Mouse (Mus musculus): ENCODE data around the gene Coro7. TPM values are rescaled to one million over a fixed set of nuclear protein-coding genes. Genes with fewer than 3 reads are reported as not detected.

Coro7 gene
- polyA plus RNA-seq, 1 experiment from 2014 or later, result 13.5 TPM

DNA sequence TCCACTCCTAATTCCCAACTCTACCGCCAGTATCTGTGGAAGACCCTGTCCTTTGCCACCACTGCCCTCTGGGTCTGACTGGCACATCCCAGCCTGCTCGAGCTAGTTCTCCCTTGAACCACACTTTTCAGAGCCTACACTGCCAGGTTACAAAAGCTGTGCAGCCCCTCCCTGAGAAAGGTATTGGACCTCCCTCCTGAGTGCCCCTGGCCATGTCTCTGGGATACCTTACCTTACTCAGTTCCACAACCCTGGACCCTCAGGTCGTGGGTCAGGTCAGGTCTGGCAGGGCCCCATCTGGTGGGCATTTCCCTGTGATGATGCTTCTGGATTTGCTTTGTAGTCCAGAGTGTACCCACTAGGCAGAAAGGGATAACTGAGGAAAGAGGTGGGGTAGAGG is 80.0 kb downstream of the Coro7 start:
- peaks cover 16% of the 10 kb centered on the region for H3K27me3 ChIP-seq (ENCODE audit: control insufficient read depth, insufficient read depth, low read depth, low read length)
- H3K36me3 ChIP-seq (ENCODE audit: control insufficient read depth, insufficient read depth), result no peaks in the 10 kb centered on the region
- H3K9me3 ChIP-seq (replicated peaks; ENCODE audit: control insufficient read depth, low read length), result no peaks in the 10 kb centered on the region
- no peak overlapping the region for H3K4me3 ChIP-seq (ENCODE audit: low read depth, low read length)
- whole genome bisulfite sequencing (ENCODE audit: insufficient replicate concordance), result 51% methylated on average over 3 of the region's 3 CpGs
- no peak overlapping the region for H3K4me2 ChIP-seq (ENCODE audit: low read depth, low read length)
- H3K4me1 ChIP-seq (ENCODE audit: control insufficient read depth, low read depth, low read length), result peaks cover 11% of the 10 kb centered on the region
- no peak overlapping the region for H3K27ac ChIP-seq (ENCODE audit: low read length)
- no peak overlapping the region for H3K9ac ChIP-seq (ENCODE audit: low read depth, low read length)
- no peak for ATAC-seq (ENCODE audit: low read depth)

DNA sequence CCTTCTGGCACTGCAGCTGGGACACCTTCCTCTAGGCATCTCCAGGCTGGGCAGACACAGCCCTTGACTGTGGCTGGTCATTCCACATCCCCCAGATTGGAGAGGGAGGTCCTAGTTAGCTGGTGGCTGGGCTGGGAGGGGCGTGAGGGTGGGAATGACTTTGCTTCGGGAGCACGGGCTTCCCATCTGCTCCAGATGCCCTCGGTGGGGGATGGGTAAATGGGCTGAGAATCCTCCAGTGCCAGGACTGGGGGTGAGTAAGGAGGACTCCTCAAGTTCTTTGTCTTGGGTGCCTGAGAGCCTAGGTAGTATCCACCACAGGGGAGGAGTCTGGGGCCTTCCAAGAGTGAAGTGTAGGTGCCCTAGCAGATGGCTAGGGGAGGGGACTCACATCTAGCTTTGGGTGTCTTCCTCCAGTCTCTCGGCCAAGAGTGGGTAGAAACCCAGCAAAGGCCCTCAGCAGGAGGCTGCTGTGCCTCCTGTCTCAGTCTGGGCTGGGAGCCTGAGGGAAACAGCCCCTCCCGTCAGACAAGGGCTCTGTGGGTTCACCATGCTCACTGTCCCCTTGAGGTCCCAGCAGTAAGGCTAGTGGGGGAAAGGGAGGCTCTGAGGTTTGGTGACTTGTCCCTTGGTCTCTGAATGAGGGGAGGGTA is 80.6 kb downstream of the Coro7 start:
- Histone ChIP-seq H3K9me3 (replicated peaks; ENCODE audit: control insufficient read depth, low read length) (no peaks in the 10 kb centered on the region), H3K4me3 (ENCODE audit: low read depth, low read length) (no peak overlapping the region), H3K36me3 (ENCODE audit: control insufficient read depth, insufficient read depth) (no peaks in the 10 kb centered on the region), H3K4me2 (ENCODE audit: low read depth, low read length) (no peak overlapping the region), H3K9ac (ENCODE audit: low read depth, low read length) (no peak overlapping the region), H3K27ac (ENCODE audit: low read length) (no peak overlapping the region), H3K27me3 (ENCODE audit: control insufficient read depth, insufficient read depth, low read depth, low read length) (peaks cover 22% of the 10 kb centered on the region), H3K4me1 (ENCODE audit: control insufficient read depth, low read depth, low read length) (peaks cover 10% of the 10 kb centered on the region)
- ATAC-seq (ENCODE audit: low read depth), result no peak
- 44% methylated on average over 6 of the region's 6 CpGs for WGBS (ENCODE audit: insufficient replicate concordance)

DNA sequence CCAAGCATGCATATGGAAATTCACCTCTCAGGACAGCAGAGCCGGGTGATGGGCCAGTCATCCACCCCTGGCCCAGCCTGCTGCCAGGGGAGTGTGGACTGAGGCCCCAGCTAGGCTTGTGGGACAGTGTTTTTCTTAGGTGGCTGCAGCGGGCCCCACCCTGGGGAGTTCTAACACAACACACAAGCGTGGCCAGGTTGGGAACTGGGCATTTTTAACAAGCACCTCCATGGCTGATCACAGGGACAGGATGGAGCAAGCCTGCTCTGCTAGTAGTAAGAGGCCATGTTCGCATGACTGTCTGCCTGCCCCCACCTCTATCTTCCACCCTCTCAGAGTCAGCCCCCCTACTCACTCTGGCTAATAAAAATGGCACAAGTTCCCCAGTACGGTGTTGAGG is 81.5 kb downstream of the Coro7 start:
- Histone ChIP-seq H3K27me3 (ENCODE audit: control insufficient read depth, insufficient read depth, low read depth, low read length) (peaks cover 31% of the 10 kb centered on the region), H3K36me3 (ENCODE audit: control insufficient read depth, insufficient read depth) (no peaks in the 10 kb centered on the region), H3K4me3 (ENCODE audit: low read depth, low read length) (no peak overlapping the region), H3K4me2 (ENCODE audit: low read depth, low read length) (no peak overlapping the region), H3K27ac (ENCODE audit: low read length) (no peak overlapping the region), H3K4me1 (ENCODE audit: control insufficient read depth, low read depth, low read length) (peaks cover 10% of the 10 kb centered on the region), H3K9me3 (replicated peaks; ENCODE audit: control insufficient read depth, low read length) (no peaks in the 10 kb centered on the region), H3K9ac (ENCODE audit: low read depth, low read length) (no peak overlapping the region)
- 67% methylated on average over 5 of the region's 5 CpGs for WGBS (ENCODE audit: insufficient replicate concordance)
- ATAC-seq (ENCODE audit: low read depth), result no peak

GRCm38 (mm10) chr16:4597296-4597695 is 82.3 kb downstream of the Coro7 start:
- H3K9me3 ChIP-seq (replicated peaks; ENCODE audit: control insufficient read depth, low read length), result no peaks in the 10 kb centered on the region
- no peak overlapping the region for H3K27ac ChIP-seq (ENCODE audit: low read length)
- no peak overlapping the region for H3K4me2 ChIP-seq (ENCODE audit: low read depth, low read length)
- H3K36me3 ChIP-seq (ENCODE audit: control insufficient read depth, insufficient read depth), result no peaks in the 10 kb centered on the region
- 49% methylated on average over 6 of the region's 7 CpGs for WGBS (ENCODE audit: insufficient replicate concordance)
- ATAC-seq (ENCODE audit: low read depth), result no peak
- H3K9ac ChIP-seq (ENCODE audit: low read depth, low read length), result no peak overlapping the region
- H3K27me3 ChIP-seq (ENCODE audit: control insufficient read depth, insufficient read depth, low read depth, low read length), result peaks cover 39% of the 10 kb centered on the region
- peaks cover 10% of the 10 kb centered on the region for H3K4me1 ChIP-seq (ENCODE audit: control insufficient read depth, low read depth, low read length)
- no peak overlapping the region for H3K4me3 ChIP-seq (ENCODE audit: low read depth, low read length)

DNA sequence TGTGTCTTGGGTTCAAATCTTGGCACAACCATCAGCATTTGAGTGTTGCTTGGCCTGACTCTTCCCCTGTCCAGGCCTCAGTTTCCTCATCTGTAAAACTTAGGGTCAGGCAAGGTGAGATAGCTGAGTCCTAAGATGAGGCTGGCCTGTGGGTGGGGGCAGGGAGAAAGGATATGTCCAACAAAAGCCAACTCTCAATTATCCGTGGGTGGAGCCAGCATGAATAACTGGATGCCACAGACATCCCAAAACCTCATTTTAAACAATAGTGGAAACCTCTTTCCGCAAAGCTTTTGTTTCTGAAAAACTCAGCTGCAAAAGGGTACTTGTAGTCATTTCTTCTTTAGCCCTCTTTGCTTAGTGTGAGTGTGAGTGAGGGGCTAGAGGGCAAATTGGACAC is 82.7 kb downstream of the Coro7 start:
- Histone ChIP-seq H3K36me3 (ENCODE audit: control insufficient read depth, insufficient read depth) (no peaks in the 10 kb centered on the region), H3K4me2 (ENCODE audit: low read depth, low read length) (no peak overlapping the region), H3K4me3 (ENCODE audit: low read depth, low read length) (no peak overlapping the region), H3K27me3 (ENCODE audit: control insufficient read depth, insufficient read depth, low read depth, low read length) (peaks cover 40% of the 10 kb centered on the region), H3K27ac (ENCODE audit: low read length) (no peak overlapping the region), H3K9me3 (replicated peaks; ENCODE audit: control insufficient read depth, low read length) (no peaks in the 10 kb centered on the region), H3K9ac (ENCODE audit: low read depth, low read length) (no peak overlapping the region), H3K4me1 (ENCODE audit: control insufficient read depth, low read depth, low read length) (peaks cover 5% of the 10 kb centered on the region)
- no peak for ATAC-seq (ENCODE audit: low read depth)
- 57% methylated on average over 2 of the region's 2 CpGs for WGBS (ENCODE audit: insufficient replicate concordance)

GRCm38 (mm10) chr16:4596141-4596728 is 83.3 kb downstream of the Coro7 start:
- Histone ChIP-seq H3K27ac (ENCODE audit: low read length) (no peak overlapping the region), H3K27me3 (ENCODE audit: control insufficient read depth, insufficient read depth, low read depth, low read length) (peaks cover 40% of the 10 kb centered on the region), H3K9ac (ENCODE audit: low read depth, low read length) (no peak overlapping the region), H3K9me3 (replicated peaks; ENCODE audit: control insufficient read depth, low read length) (no peaks in the 10 kb centered on the region), H3K4me3 (ENCODE audit: low read depth, low read length) (no peak overlapping the region), H3K4me1 (ENCODE audit: control insufficient read depth, low read depth, low read length) (peaks cover 3% of the 10 kb centered on the region), H3K4me2 (ENCODE audit: low read depth, low read length) (peak overlapping the region; percentile 60; the same call in 1 of the 2 replicates), H3K36me3 (ENCODE audit: control insufficient read depth, insufficient read depth) (no peaks in the 10 kb centered on the region)
- whole genome bisulfite sequencing (ENCODE audit: insufficient replicate concordance), result 38% methylated on average over 3 of the region's 3 CpGs
- ATAC-seq (ENCODE audit: low read depth), result no peak

DNA sequence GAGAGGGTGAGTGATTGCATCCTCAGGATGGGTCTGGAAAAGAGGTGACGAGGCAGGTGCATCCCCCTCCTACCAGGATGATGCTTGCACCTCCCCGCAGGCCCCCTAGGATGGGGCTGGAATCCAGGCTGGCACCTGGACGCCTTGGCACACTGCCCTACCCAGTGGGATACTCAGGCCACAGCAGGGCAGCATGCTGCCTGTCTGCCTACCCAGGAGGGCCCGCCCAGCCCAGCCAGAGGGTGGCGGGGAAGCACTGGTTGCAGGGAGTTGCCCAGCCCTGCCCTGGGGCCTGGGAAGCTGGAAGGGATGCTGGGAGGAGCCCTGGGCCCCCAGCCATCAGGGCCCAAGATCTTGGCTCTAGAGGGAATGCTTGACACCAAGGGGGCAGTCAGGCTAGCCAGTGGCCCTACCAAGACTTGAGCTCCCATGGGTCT is 84.0 kb downstream of the Coro7 start:
- H3K9ac ChIP-seq (ENCODE audit: low read depth, low read length), result no peak overlapping the region
- 38% methylated on average over 5 of the region's 5 CpGs for WGBS (ENCODE audit: insufficient replicate concordance)
- peaks cover 40% of the 10 kb centered on the region for H3K27me3 ChIP-seq (ENCODE audit: control insufficient read depth, insufficient read depth, low read depth, low read length)
- peak overlapping the region; percentile 63 for H3K4me3 ChIP-seq (ENCODE audit: low read depth, low read length)
- no peak for ATAC-seq (ENCODE audit: low read depth)
- no peak overlapping the region for H3K27ac ChIP-seq (ENCODE audit: low read length)
- H3K9me3 ChIP-seq (replicated peaks; ENCODE audit: control insufficient read depth, low read length), result no peaks in the 10 kb centered on the region
- H3K4me2 ChIP-seq (ENCODE audit: low read depth, low read length), result peak overlapping the region; percentile 60
- peaks cover 3% of the 10 kb centered on the region for H3K4me1 ChIP-seq (ENCODE audit: control insufficient read depth, low read depth, low read length)
- no peaks in the 10 kb centered on the region for H3K36me3 ChIP-seq (ENCODE audit: control insufficient read depth, insufficient read depth)

GRCm38 (mm10) chr16:4594814-4595526 is 84.6 kb downstream of the Coro7 start:
- peak overlapping the region; percentile 60 for H3K4me2 ChIP-seq (ENCODE audit: low read depth, low read length)
- H3K4me1 ChIP-seq (ENCODE audit: control insufficient read depth, low read depth, low read length), result peaks cover 3% of the 10 kb centered on the region
- peak overlapping the region; percentile 64 for H3K9ac ChIP-seq (ENCODE audit: low read depth, low read length)
- WGBS (ENCODE audit: insufficient replicate concordance), result 1% methylated on average over 43 of the region's 52 CpGs
- H3K27ac ChIP-seq (ENCODE audit: low read length), result 0 out of 2 replicates have a peak overlapping the region, but pooled peaks have one; percentile 33
- H3K9me3 ChIP-seq (replicated peaks; ENCODE audit: control insufficient read depth, low read length), result no peaks in the 10 kb centered on the region
- H3K4me3 ChIP-seq (ENCODE audit: low read depth, low read length), result peak overlapping the region; percentile 63
- peaks cover 40% of the 10 kb centered on the region for H3K27me3 ChIP-seq (ENCODE audit: control insufficient read depth, insufficient read depth, low read depth, low read length)
- 0 out of 2 replicates have a peak, but pooled peaks have one; percentile 1 for ATAC-seq (ENCODE audit: low read depth)
- H3K36me3 ChIP-seq (ENCODE audit: control insufficient read depth, insufficient read depth), result peaks cover 2% of the 10 kb centered on the region; the same call in 1 of the 2 replicates

Measured in liver, embryonic 16.5 days (tissue).